Mouse (Mus musculus): Measurements from ENCODE around the gene Tm7sf2. TPM values are rescaled to one million over a fixed set of nuclear protein-coding genes. Genes with fewer than 3 reads are reported as not detected.

Gene Tm7sf2
- total RNA-seq, 2 experiments from 2014 or later = 4.6 TPM

DNA sequence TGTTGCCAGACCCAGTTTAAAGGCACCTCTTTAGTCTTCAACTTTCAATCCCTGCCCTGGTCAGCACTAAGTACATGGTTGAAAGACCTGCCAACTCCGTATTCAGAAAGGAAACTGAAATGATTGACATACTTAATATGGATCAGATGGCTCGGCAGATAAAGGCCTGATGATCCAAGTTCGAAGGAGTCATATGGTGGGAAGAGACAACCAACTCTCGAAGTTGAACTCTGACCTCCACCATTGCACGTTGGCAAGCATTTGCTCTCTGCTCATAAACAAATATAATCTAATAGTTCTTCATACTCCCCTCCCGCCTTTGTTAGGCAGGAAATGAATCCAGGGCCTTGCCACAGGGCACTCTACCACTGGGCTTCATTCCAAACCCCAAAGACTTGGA, 39.2 kb downstream of the Tm7sf2 start:
- intact Hi-C loops (cut with DNase I) = no loop called here
- no peak overlapping the region for H3K4me3 ChIP-seq
- no peak overlapping the region for H3K27ac ChIP-seq
- no peak for DNase-seq
- no peak for TF ChIP-seq CTCF (IDR thresholded peaks at IDR 0.05)

DNA sequence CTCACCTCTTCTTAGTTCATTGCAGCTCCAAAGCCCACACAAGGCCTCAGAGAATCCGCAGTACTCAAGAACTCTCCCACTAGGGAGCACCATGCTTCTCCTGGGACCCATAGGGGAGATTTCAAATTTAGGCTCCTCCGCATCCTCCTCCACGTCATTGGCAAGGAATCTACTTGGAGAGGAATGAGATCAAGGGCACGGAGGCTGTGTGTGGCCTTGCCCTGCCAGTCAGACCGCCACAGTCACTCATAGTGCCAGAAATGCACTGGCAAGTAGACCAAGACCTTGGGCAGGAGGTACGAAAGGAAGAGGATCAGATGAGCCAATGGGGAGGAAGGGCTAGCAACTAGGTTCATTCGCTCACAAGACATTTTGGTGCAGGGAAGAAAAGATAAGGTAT, 44.2 kb downstream of the Tm7sf2 start:
- H3K4me3 ChIP-seq = no peak overlapping the region
- no peak overlapping the region for H3K27ac ChIP-seq
- intact Hi-C loops (cut with DNase I) = no loop called here
- no peak for DNase-seq
- no peak for TF ChIP-seq CTCF (IDR thresholded peaks at IDR 0.05)

GRCm38 (mm10) chr19:6023059-6023458, 45.1 kb downstream of the Tm7sf2 start:
- Histone ChIP-seq H3K27ac (no peak overlapping the region), H3K4me3 (no peak overlapping the region)
- intact Hi-C loops (cut with DNase I) = no loop called here
- no peak for TF ChIP-seq CTCF (IDR thresholded peaks at IDR 0.05)
- no peak for DNase-seq

GRCm38 (mm10) chr19:6020276-6020675, 47.9 kb downstream of the Tm7sf2 start:
- TF ChIP-seq CTCF (IDR thresholded peaks at IDR 0.05) = no peak
- intact Hi-C loops (cut with DNase I) = no loop called here
- H3K27ac ChIP-seq = no peak overlapping the region
- no peak for DNase-seq
- H3K4me3 ChIP-seq = no peak overlapping the region

GRCm38 (mm10) chr19:6018142-6019089, 49.8 kb downstream of the Tm7sf2 start:
- DNase-seq = peak; percentile 93
- intact Hi-C loops (cut with DNase I) = loop anchor here (1.0 to 5.0 kb wide), 2 partner anchors 53 to 96 kb away; partner anchors contain the start of gene Cdc42ep2

DNA sequence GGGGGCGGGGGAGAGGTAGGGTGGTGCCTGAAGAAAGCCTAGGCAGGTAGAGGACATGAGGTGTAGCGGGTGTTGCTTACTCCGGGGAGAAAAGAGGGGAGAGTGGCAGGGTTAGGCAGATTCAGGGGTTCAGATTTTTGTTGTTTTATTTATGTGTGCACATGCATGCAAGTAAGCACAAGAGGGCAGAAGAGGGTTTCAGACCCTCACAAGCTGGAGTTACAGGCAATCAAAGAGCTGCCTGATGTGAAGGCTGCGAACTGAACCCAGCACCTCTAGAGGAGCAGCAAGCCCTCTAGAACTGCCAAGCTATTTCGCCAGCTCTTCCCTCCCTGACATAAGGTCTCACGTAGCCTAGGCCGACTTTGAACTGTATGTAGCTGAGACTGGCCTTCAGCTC, 51.6 kb downstream of the Tm7sf2 start:
- peak; percentile 35 for DNase-seq
- intact Hi-C loops (cut with DNase I) = loop anchor here (5.0 kb wide), 1 partner anchor 94 kb away; the partner anchor contains the start of gene Cdc42ep2
- Histone ChIP-seq H3K4me3 (peak overlapping the region; percentile 73), H3K27ac (peak overlapping the region; percentile 97)
- peak; percentile 35 for TF ChIP-seq CTCF (IDR thresholded peaks at IDR 0.05)

More at GRCm38 (mm10) chr19:6018142-6019089, 49.8 kb downstream of the Tm7sf2 start:
- TF ChIP-seq CTCF (IDR thresholded peaks at IDR 0.05) = no peak; the same call in none of the 2 replicates
- peak overlapping the region; percentile 97 for H3K27ac ChIP-seq
- no peak overlapping the region; the same call in 1 of the 2 replicates for H3K4me3 ChIP-seq

GRCm38 (mm10) chr19:6015511-6016315, 52.5 kb downstream of the Tm7sf2 start, which contains the start of gene Capn1:
Capn1 (minus strand) TSS chr19:6015897.
- intact Hi-C loops (cut with DNase I) = loop anchor here (5.0 kb wide), 1 partner anchor 93 kb away; the partner anchor contains the start of gene Cdc42ep2
- peak; percentile 94 for DNase-seq
- Histone ChIP-seq H3K27ac (peak within 1 kb of the TSS; percentile 97), H3K4me3 (peak within 1 kb of the TSS; percentile 73)
- TF ChIP-seq CTCF (IDR thresholded peaks at IDR 0.05) = peak; percentile 26; the same call in 1 of the 2 replicates

- H3K4me3 ChIP-seq = peak overlapping the region; percentile 73
- intact Hi-C loops (cut with DNase I) = loop anchor here (1.0 to 5.0 kb wide), 2 partner anchors 50 to 93 kb away; partner anchors contain the start of gene Cdc42ep2
- peak overlapping the region; percentile 97 for H3K27ac ChIP-seq
- peak; percentile 78 for DNase-seq
- no peak for TF ChIP-seq CTCF (IDR thresholded peaks at IDR 0.05)
These were observed 53.1 kb downstream of the Tm7sf2 start for GRCm38 (mm10) chr19:6014991-6015510.

GRCm38 (mm10) chr19:6013691-6014090, 54.5 kb downstream of the Tm7sf2 start:
- no peak for TF ChIP-seq CTCF (IDR thresholded peaks at IDR 0.05)
- DNase-seq = peak; percentile 26
- Histone ChIP-seq H3K4me3 (peak overlapping the region; percentile 73), H3K27ac (peak overlapping the region; percentile 97)
- intact Hi-C loops (cut with DNase I) = loop anchor here (1.0 kb wide), 1 partner anchor 48 kb away; no protein-coding TSS in a partner anchor

Small RNAs within 50 kb of the gene (microRNA-seq; reads per million reads assigned to microRNA genes)
- not detected for gene Mir6988

Other genes starting within 250 kb of the Tm7sf2 start
- gene Frmd8, start 193.1 kb downstream of the Tm7sf2 start, total RNA-seq (2021) = 1 to 10 TPM; 3.4 to 4.0 TPM
- under 1 TPM; 0.79 to 0.84 TPM for gene Slc25a45, start 190.6 kb downstream of the Tm7sf2 start, total RNA-seq (2021)
- under 1 TPM; 0.10 to 0.20 TPM for gene Tigd3, start 174.2 kb downstream of the Tm7sf2 start, total RNA-seq (2021)
- 10 to 100 TPM; 87.8 to 88.4 TPM for gene Dpf2, start 155.4 kb downstream of the Tm7sf2 start, total RNA-seq (2021)
- 10 to 100 TPM in 1 of 2 experiments, 1 to 10 TPM in 1; 8.2 to 14.3 TPM for gene Cdc42ep2, start 143.6 kb downstream of the Tm7sf2 start, total RNA-seq (2021)
- gene Pola2, start 104.2 kb downstream of the Tm7sf2 start, total RNA-seq (2021) = 1 to 10 TPM; 8.9 to 9.2 TPM
- gene Slc22a20, start 82.2 kb downstream of the Tm7sf2 start, total RNA-seq (2021) = not detected
- 10 to 100 TPM; 87.0 to 93.7 TPM for gene Capn1, start 52.5 kb downstream of the Tm7sf2 start, total RNA-seq (2021)
- 10 to 100 TPM; 17.1 to 20.6 TPM for gene Syvn1, start 21.8 kb downstream of the Tm7sf2 start, total RNA-seq (2021)
- 10 to 100 TPM; 24.6 to 30.9 TPM for gene Mrpl49, start 10.6 kb downstream of the Tm7sf2 start, total RNA-seq (2021)
- 100 to 1,000 TPM; 410 to 473 TPM for gene Fau, start 10.5 kb downstream of the Tm7sf2 start, total RNA-seq (2021)
- 1 to 10 TPM; 8.3 to 8.5 TPM for gene Znhit2, start 7.2 kb downstream of the Tm7sf2 start, total RNA-seq (2021)
- 10 to 100 TPM; 20.6 to 23.9 TPM for gene Vps51, start 8.9 kb upstream of the Tm7sf2 start, total RNA-seq (2021)
- not detected for gene Tmem262, start 11.7 kb upstream of the Tm7sf2 start, total RNA-seq (2021)
- gene Gm28374, start 13.9 kb upstream of the Tm7sf2 start, total RNA-seq (2021) = not detected
- 10 to 100 TPM; 11.2 to 13.1 TPM for gene Zfpl1, start 16.6 kb upstream of the Tm7sf2 start, total RNA-seq (2021)
- gene Cdca5, start 16.6 kb upstream of the Tm7sf2 start, total RNA-seq (2021) = not detected
- gene AC131692.1, start 26.0 kb upstream of the Tm7sf2 start, total RNA-seq (2021) = not detected
- not detected for gene Naaladl1, start 37.4 kb upstream of the Tm7sf2 start, total RNA-seq (2021)
- 1 to 10 TPM; 9.2 to 9.3 TPM for gene Sac3d1, start 50.3 kb upstream of the Tm7sf2 start, total RNA-seq (2021)
- gene Snx15, start 59.9 kb upstream of the Tm7sf2 start, total RNA-seq (2021) = 10 to 100 TPM in 1 of 2 experiments, 1 to 10 TPM in 1; 9.0 to 10.0 TPM
- under 1 TPM; 0.23 to 0.75 TPM for gene Batf2, start 72.6 kb upstream of the Tm7sf2 start, total RNA-seq (2021)
- gene Arl2, start 73.2 kb upstream of the Tm7sf2 start, total RNA-seq (2021) = 10 to 100 TPM; 57.5 to 70.8 TPM
- not detected for gene Majin, start 116.0 kb upstream of the Tm7sf2 start, total RNA-seq (2021)
- gene Gpha2, start 158.0 kb upstream of the Tm7sf2 start, total RNA-seq (2021) = not detected
- 10 to 100 TPM; 35.6 to 37.7 TPM for gene Ppp2r5b, start 167.5 kb upstream of the Tm7sf2 start, total RNA-seq (2021)
- gene Atg2a, start 173.3 kb upstream of the Tm7sf2 start, total RNA-seq (2021) = 10 to 100 TPM; 18.4 to 19.0 TPM
- 10 to 100 TPM; 28.4 to 32.3 TPM for gene Ehd1, start 208.4 kb upstream of the Tm7sf2 start, total RNA-seq (2021)
- gene Cdc42bpg, start 238.1 kb upstream of the Tm7sf2 start, total RNA-seq (2021) = 1 to 10 TPM; 6.0 to 6.4 TPM

Measured in gastrocnemius, adult 2 months (tissue).